Mouse (Mus musculus) myocyte (in vitro differentiated cells): Measurements from ENCODE around the gene Huwe1. TPM values are rescaled to one million over a fixed set of nuclear protein-coding genes. Genes with fewer than 3 reads are reported as not detected.
A peak's percentile ranks its signal among the peaks of the same experiment; 100 is the strongest.

Experiments
- H3K27me3 ChIP-seq: one replicate; pipeline ENCODE4 v1.6.1; 2011; ENCODE audit not compliant: control insufficient read depth, insufficient read depth, insufficient read length
- H3K36me3 ChIP-seq: one replicate; pipeline ENCODE4 v1.6.1; 2011; ENCODE audit not compliant: control insufficient read depth, insufficient read depth
- H3K4me2 ChIP-seq: one replicate; pipeline ENCODE4 v1.6.1; 2011; ENCODE audit warnings: low read depth, control low read depth
- H3K4me3 ChIP-seq: one replicate; pipeline ENCODE4 v1.5.1; 2011; ENCODE audit warnings: mild to moderate bottlenecking, control low read depth, moderate library complexity
- H3K79me2 ChIP-seq: one replicate; pipeline ENCODE4 v1.6.1; 2011; ENCODE audit not compliant: control insufficient read depth, insufficient read depth
- H3ac ChIP-seq: one replicate; pipeline ENCODE4 v1.6.1; 2011; ENCODE audit not compliant: control insufficient read depth, insufficient read length
- CEBPB ChIP-seq: IDR thresholded peaks from 2 replicates; pipeline ENCODE4 v1.6.1; 2011; ENCODE audit warnings: mild to moderate bottlenecking, moderate library complexity; ENCODE audit not compliant: poor library complexity, insufficient read depth, severe bottlenecking
- E2F4 ChIP-seq: IDR thresholded peaks from one replicate; pipeline ENCODE4 v1.6.1; 2011; ENCODE audit warnings: mild to moderate bottlenecking, control low read depth, moderate library complexity; ENCODE audit not compliant: insufficient read depth
- MAX ChIP-seq: IDR thresholded peaks from one replicate; pipeline ENCODE4 v1.6.1; 2011; ENCODE audit warnings: low read depth, mild to moderate bottlenecking, control low read depth
- MYOD1 ChIP-seq, 3 experiments: IDR thresholded peaks; one replicate each; pipeline ENCODE4 v1.6.1; 2011; ENCODE audit warnings: control low read depth in 2 of 3, low read depth in 2 of 3, mild to moderate bottlenecking in 2 of 3, moderate library complexity in 1 of 3; ENCODE audit not compliant: insufficient read length in 2 of 3, control insufficient read depth in 1 of 3
- MYOG ChIP-seq, 3 experiments: IDR thresholded peaks; one replicate each; pipeline ENCODE4 v1.6.1; 2011; ENCODE audit warnings: control low read depth in 2 of 3, low read depth in 2 of 3, mild to moderate bottlenecking in 2 of 3; ENCODE audit not compliant: insufficient read length in 2 of 3, control insufficient read depth in 1 of 3, insufficient read depth in 1 of 3
- POLR2A ChIP-seq: IDR thresholded peaks from one replicate; pipeline ENCODE4 v1.6.1; 2011; ENCODE audit warnings: low read depth, mild to moderate bottlenecking, control low read depth, moderate library complexity; ENCODE audit not compliant: insufficient read length
- POLR2AphosphoS2 ChIP-seq: IDR thresholded peaks from one replicate; pipeline ENCODE4 v1.6.1; 2011; ENCODE audit warnings: low read depth, control low read depth; ENCODE audit not compliant: insufficient read length
- REST ChIP-seq: IDR thresholded peaks from one replicate; pipeline ENCODE4 v1.6.1; 2011; ENCODE audit warnings: mild to moderate bottlenecking, control low read depth, moderate library complexity; ENCODE audit not compliant: insufficient read depth, insufficient read length
- SRF ChIP-seq: IDR thresholded peaks from one replicate; pipeline ENCODE4 v1.6.1; 2011; ENCODE audit warnings: low read depth; ENCODE audit not compliant: control insufficient read depth, insufficient read length
- TCF12 ChIP-seq: IDR thresholded peaks from one replicate; pipeline ENCODE4 v1.6.1; 2011; ENCODE audit warnings: mild to moderate bottlenecking, control low read depth; ENCODE audit not compliant: poor library complexity, insufficient read depth, severe bottlenecking
- TCF3 ChIP-seq: IDR thresholded peaks from one replicate; pipeline ENCODE4 v1.6.1; 2011; ENCODE audit warnings: low read depth, control low read depth; ENCODE audit not compliant: insufficient read length
- USF1 ChIP-seq: IDR thresholded peaks from one replicate; pipeline ENCODE4 v1.6.1; 2011; ENCODE audit warnings: low read depth, mild to moderate bottlenecking, control low read depth, moderate library complexity
- polyA plus RNA-seq: library from polyadenylated mRNA; unstranded; fragments of >200 nt; fragmentation: generic; extraction: Trizol; gene quantifications from one replicate; pipeline ENCODE4 v1.2.1, GENCODE M21; 2012; ENCODE audit warnings: missing spikeins

The Huwe1 gene
- polyA plus RNA-seq, 1 experiment = 40.3 TPM

DNA sequence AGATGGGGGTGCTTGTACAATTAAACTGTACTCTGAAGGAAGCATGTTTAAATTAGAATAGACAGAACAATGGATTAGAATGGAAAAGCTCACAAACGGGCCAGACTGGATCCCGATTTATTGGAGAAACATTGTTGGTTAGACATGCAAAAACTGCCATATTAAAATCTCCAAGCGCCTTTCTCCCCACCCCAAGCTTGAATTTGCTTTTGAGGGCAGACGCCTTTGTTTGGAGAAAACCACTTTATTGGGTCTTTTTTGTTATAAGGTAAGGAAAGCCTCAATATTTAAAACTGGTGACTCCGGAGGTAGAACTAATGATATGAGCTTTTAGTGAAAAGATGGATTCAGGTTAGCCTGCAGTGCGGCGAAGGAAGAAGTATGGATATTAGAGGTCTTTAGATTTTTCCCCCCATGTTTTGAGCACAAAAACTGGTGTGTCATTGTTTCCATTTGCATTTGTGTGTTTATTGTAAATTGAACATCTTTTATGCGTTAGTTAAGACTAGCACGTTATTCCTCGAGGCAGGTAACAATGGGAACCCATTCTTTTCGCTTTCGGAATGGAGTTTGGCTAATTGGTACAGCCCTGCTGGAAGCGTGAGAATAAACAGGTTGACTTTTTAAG is 1.8 kb downstream of the Huwe1 start:
- H3K79me2 ChIP-seq = peaks cover 47% of the 10 kb centered on the region
- H3K27me3 ChIP-seq = no peaks in the 10 kb centered on the region
- no peak overlapping the region for H3ac ChIP-seq
- H3K36me3 ChIP-seq = no peaks in the 10 kb centered on the region
- H3K4me2 ChIP-seq = peak overlapping the region; percentile 86
- H3K4me3 ChIP-seq = peak overlapping the region; percentile 88
- TF ChIP-seq TCF12 (no peak), POLR2AphosphoS2 (no peak), MYOD1 (IDR thresholded peaks at IDR 0.05; ENCODE audit: control insufficient read depth in 1 of 3, insufficient read length in 2 of 3, low read depth in 2 of 3) (no peak), E2F4 (no peak), TCF3 (no peak), USF1 (no peak), MYOG (IDR thresholded peaks at IDR 0.05; ENCODE audit: control insufficient read depth in 1 of 3, insufficient read depth in 1 of 3, insufficient read length in 2 of 3, low read depth in 2 of 3) (no peak), SRF (no peak), REST (no peak), MAX (no peak), CEBPB (no peak), POLR2A (no peak)

DNA sequence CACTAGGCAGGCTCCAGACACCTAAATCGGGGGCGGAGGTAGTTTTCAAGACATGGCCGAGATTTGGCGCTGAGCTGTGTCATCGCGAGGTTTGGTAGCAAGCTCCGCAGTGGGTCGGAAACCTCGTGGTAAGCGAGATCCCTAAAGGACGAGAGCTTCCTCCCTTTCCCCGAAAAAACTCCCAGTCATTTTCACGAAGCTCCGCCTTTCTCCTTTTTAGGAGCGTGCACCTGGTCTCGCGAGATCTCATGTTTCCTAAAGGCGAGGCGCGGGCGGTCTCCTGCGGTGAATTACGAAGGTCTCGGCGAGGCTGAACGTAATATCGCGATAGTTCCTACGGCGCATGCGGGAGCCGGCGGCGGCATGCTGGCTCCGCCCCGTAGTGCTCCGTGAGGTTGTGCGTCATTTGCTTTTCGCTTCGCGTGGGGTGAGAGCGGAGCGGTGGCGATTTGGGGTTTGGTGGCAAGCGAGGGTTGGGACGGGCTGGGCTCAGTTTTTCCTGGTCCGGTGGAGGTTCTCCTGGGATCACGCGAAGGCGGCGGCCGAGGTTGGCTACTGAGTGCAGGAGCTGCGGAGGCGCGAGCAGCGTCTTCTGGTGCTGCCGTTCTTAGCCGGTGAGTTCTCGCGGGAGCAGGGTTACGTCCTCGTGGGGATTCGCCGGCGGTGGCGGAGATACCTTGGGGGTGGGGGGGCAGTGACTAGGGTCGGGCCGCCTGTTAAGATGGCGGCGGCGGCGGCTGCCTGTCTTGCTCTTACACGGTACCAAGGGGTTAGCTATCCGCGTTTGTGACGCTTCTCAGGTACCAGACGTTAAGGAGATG is 2.6 kb downstream of the Huwe1 start:
- Histone ChIP-seq H3K4me2 (peak overlapping the region; percentile 86), H3K36me3 (no peaks in the 10 kb centered on the region), H3K4me3 (peak overlapping the region; percentile 88), H3K27me3 (no peaks in the 10 kb centered on the region), H3ac (peak overlapping the region; percentile 73), H3K79me2 (peaks cover 54% of the 10 kb centered on the region)
- TF ChIP-seq TCF3 (no peak), SRF (peak; percentile 90), POLR2AphosphoS2 (peak; percentile 86), E2F4 (no peak), POLR2A (peak; percentile 65)

DNA sequence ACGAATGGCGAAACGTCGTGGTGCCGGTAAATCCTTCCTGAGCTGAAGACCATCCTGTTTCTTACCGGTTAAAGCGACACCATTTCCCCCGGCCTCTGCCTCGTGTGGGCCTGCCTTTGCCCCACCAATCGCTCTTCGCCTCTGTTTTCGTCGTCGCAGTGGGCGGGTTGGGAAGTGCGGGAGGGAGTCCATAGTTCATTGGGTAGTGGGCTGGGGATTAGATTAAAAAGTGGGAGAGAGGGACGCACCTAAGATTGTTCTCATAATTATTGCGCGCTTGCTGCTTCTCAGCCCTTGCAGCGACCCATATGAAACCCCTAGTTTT is 3.1 kb downstream of the Huwe1 start:
- Histone ChIP-seq H3K4me3 (peak overlapping the region; percentile 88), H3K79me2 (peaks cover 60% of the 10 kb centered on the region), H3K36me3 (no peaks in the 10 kb centered on the region), H3K27me3 (no peaks in the 10 kb centered on the region), H3K4me2 (peak overlapping the region; percentile 77), H3ac (peak overlapping the region; percentile 73)
- no peak for TF ChIP-seq CEBPB

DNA sequence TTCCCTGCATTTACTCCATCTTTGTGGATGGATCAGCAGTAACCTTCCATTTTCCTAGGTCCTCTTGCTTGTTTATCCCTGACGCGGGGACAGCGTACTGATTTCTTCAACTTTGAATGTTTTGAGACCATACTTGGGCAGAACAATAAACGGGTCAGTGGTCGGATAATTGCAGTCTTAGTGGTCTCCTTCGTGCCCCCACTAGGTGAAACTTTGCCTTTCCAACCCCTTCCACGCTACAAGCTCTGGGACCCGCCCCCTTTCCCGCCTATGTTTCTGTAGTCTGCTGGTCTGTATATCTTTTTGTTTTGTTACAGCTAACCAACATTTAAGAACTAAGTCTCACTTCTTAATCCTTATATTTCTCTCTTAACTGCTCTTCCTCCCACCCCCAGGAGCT is 3.8 kb downstream of the Huwe1 start:
- Histone ChIP-seq H3K4me3 (peak overlapping the region; percentile 88), H3ac (peak overlapping the region; percentile 73), H3K79me2 (peaks cover 66% of the 10 kb centered on the region), H3K4me2 (peak overlapping the region; percentile 77), H3K36me3 (no peaks in the 10 kb centered on the region), H3K27me3 (no peaks in the 10 kb centered on the region)
- TF ChIP-seq USF1 (no peak), TCF12 (no peak), MYOD1 (IDR thresholded peaks at IDR 0.05; ENCODE audit: control insufficient read depth in 1 of 3, insufficient read length in 2 of 3, low read depth in 2 of 3) (no peak)

DNA sequence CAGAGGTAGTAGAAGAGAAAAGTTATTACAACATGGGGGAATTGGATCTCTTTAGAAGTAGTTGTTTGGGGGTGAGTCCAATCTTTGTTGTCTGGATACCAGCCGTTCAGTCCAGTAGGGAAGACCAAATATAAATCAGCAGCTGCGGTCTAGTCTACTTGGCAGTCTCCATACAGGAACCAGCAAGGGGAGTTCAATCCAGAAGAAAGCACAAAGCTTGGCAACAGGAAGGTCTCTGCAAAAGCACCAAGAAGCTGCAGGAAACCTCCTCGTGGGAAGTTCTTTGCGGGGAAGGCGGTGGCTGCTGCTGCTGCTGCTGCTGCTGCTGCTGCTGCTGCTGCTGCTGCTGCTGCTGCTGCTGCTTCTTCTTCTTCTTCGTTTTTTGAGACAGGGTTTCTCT is 10.9 kb downstream of the Huwe1 start:
- no peak for TF ChIP-seq REST
- H3K4me2 ChIP-seq = no peak overlapping the region

DNA sequence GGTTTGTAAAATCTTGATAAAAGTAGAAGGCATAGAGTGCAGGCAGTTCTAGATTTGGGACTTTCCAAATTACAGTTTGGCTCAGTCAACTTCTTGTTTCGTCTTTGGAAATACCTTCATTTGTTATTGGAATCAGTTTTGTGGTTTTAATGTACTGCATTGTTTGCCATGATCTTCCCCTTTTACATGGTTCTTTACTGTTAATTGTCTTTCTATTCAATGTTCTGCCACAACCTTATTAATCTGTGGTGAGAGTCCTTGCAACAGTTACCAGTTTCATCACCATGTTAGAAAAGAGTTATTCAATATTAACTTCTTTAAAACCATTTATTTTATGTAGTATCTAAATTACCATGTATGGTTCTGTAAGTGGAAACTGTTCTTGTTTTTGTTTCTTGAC is 13.0 kb downstream of the Huwe1 start:
- TF ChIP-seq TCF3 (no peak), E2F4 (no peak), MAX (no peak), REST (no peak), USF1 (no peak), MYOG (IDR thresholded peaks at IDR 0.05; ENCODE audit: control insufficient read depth in 1 of 3, insufficient read depth in 1 of 3, insufficient read length in 2 of 3, low read depth in 2 of 3) (no peak), SRF (no peak), CEBPB (no peak), TCF12 (no peak), MYOD1 (IDR thresholded peaks at IDR 0.05; ENCODE audit: control insufficient read depth in 1 of 3, insufficient read length in 2 of 3, low read depth in 2 of 3) (no peak), POLR2AphosphoS2 (no peak), POLR2A (no peak)
- Histone ChIP-seq H3K36me3 (no peaks in the 10 kb centered on the region), H3K27me3 (no peaks in the 10 kb centered on the region), H3K4me2 (no peak overlapping the region), H3K79me2 (peaks cover 88% of the 10 kb centered on the region), H3ac (no peak overlapping the region), H3K4me3 (no peak overlapping the region)

More for the DNA sequence above, 10.9 kb downstream of the Huwe1 start:
- H3K79me2 ChIP-seq = peaks cover 91% of the 10 kb centered on the region
- H3K36me3 ChIP-seq = no peaks in the 10 kb centered on the region
- no peak overlapping the region for H3K4me3 ChIP-seq
- no peaks in the 10 kb centered on the region for H3K27me3 ChIP-seq
- H3ac ChIP-seq = no peak overlapping the region
